Comparison of ENCODE assay signal across 8 mouse cellular contexts in genomic region chr12:108541088-108541487, GRCm38 (mm10). TPM values are rescaled to one million over a fixed set of nuclear protein-coding genes. Genes with fewer than 3 reads are reported as not detected.
DNase-seq lines count a peak whose midpoint lies in the region; ATAC-seq and TF ChIP-seq lines count a peak whose summit lies in the region.

No protein-coding gene starts in this region.

- WGBS in heart, embryonic 11.5 days (ENCODE audit: insufficient replicate concordance) = 19% methylated on average over 6 of the region's 6 CpGs
- 22% methylated on average over 6 of the region's 6 CpGs for WGBS in cerebellum, adult 2 months
- 24% methylated on average over 6 of the region's 6 CpGs for WGBS in limb, embryonic 14.5 days
- WGBS in neural tube, embryonic 14.5 days = 28% methylated on average over 6 of the region's 6 CpGs

- H3K9ac ChIP-seq in heart, embryonic 11.5 days (ENCODE audit: low read depth, low read length) = no peak overlapping the region
- no peak overlapping the region for H3K9ac ChIP-seq in ES-Bruce4 (ENCODE audit: low read depth, poor library complexity, severe bottlenecking)
- no peak overlapping the region for H3K9ac ChIP-seq in limb, embryonic 14.5 days (ENCODE audit: low read depth, low read length, severe bottlenecking)
- no peak overlapping the region for H3K9ac ChIP-seq in neural tube, embryonic 14.5 days (replicated peaks; ENCODE audit: low read depth, low read length)

- no peak overlapping the region for H3K4me3 ChIP-seq in heart, embryonic 11.5 days (ENCODE audit: low read depth, low read length)
- no peak overlapping the region for H3K4me3 ChIP-seq in ES-Bruce4 (ENCODE audit: low read depth, low read length)
- H3K4me3 ChIP-seq in cerebellum, adult 2 months (replicated peaks; ENCODE audit: insufficient read depth, low read depth, low read length) = no peak overlapping the region
- H3K4me3 ChIP-seq in limb, embryonic 14.5 days (replicated peaks; ENCODE audit: low read length) = no peak overlapping the region
- H3K4me3 ChIP-seq in neural tube, embryonic 14.5 days (ENCODE audit: low read depth, low read length) = no peak overlapping the region

- H3K9me3 ChIP-seq in heart, embryonic 11.5 days (replicated peaks; ENCODE audit: control insufficient read depth, low read length) = no peaks in the 10 kb centered on the region
- H3K9me3 ChIP-seq in ES-Bruce4 (replicated peaks; ENCODE audit: control insufficient read depth, insufficient read depth, low read length, poor library complexity, severe bottlenecking) = no peaks in the 10 kb centered on the region
- H3K9me3 ChIP-seq in limb, embryonic 14.5 days (ENCODE audit: control insufficient read depth, low read length) = no peaks in the 10 kb centered on the region
- no peaks in the 10 kb centered on the region for H3K9me3 ChIP-seq in neural tube, embryonic 14.5 days (ENCODE audit: control insufficient read depth, low read length)

- TF ChIP-seq CTCF in ES-Bruce4 (IDR thresholded peaks at IDR 0.05; ENCODE audit: low read depth, low read length) = peak; percentile 78
- peak; percentile 79 for TF ChIP-seq CTCF in cerebellum, adult 2 months (IDR thresholded peaks at IDR 0.05; ENCODE audit: borderline replicate concordance, insufficient read depth, low read depth, low read length)

- DNase-seq in heart, postnatal 14 days = peak; percentile 23 to 60
- peak; percentile 57 to 58 for DNase-seq in cerebellum, adult 2 months
- peak; percentile 58 for DNase-seq in limb, embryonic 14.5 days (ENCODE audit: low spot score)
- DNase-seq in frontal cortex, postnatal 25 days (ENCODE audit: low spot score in 2 of 2) = no peak

- 0 out of 2 replicates have a peak, but pooled peaks cover 4% of the 10 kb centered on the region for H3K36me3 ChIP-seq in heart, embryonic 11.5 days (ENCODE audit: control insufficient read depth, insufficient read depth, low read length)
- H3K36me3 ChIP-seq in ES-Bruce4 (ENCODE audit: control insufficient read depth, insufficient read depth, low read length, poor library complexity, severe bottlenecking) = no peaks in the 10 kb centered on the region
- H3K36me3 ChIP-seq in limb, embryonic 14.5 days (ENCODE audit: control insufficient read depth, insufficient read depth, low read length) = peaks cover 11% of the 10 kb centered on the region
- H3K36me3 ChIP-seq in neural tube, embryonic 14.5 days (ENCODE audit: control insufficient read depth, insufficient read depth, low read length) = no peaks in the 10 kb centered on the region

- no peaks in the 10 kb centered on the region; the same call in 1 of the 2 replicates for H3K4me1 ChIP-seq in heart, embryonic 11.5 days (ENCODE audit: control insufficient read depth, insufficient read depth, low read length)
- H3K4me1 ChIP-seq in ES-Bruce4 (ENCODE audit: control insufficient read depth, insufficient read depth, low read length) = peaks cover 2% of the 10 kb centered on the region
- no peaks in the 10 kb centered on the region for H3K4me1 ChIP-seq in cerebellum, adult 2 months (ENCODE audit: control insufficient read depth, insufficient read depth, low read length)
- no peaks in the 10 kb centered on the region for H3K4me1 ChIP-seq in limb, embryonic 14.5 days (ENCODE audit: control insufficient read depth, insufficient read depth, low read length)
- no peaks in the 10 kb centered on the region for H3K4me1 ChIP-seq in neural tube, embryonic 14.5 days (ENCODE audit: control insufficient read depth, insufficient read depth, low read length)

- no peak for TF ChIP-seq EP300 in ES-Bruce4 (IDR thresholded peaks at IDR 0.05; ENCODE audit: insufficient read depth, low read depth, low read length)

- intact Hi-C loops in heart, postnatal 14 days (cut with DNase I) = no loop called here

- H3K27me3 ChIP-seq in heart, embryonic 11.5 days (ENCODE audit: control insufficient read depth, insufficient read depth, low read length) = no peaks in the 10 kb centered on the region
- H3K27me3 ChIP-seq in ES-Bruce4 (ENCODE audit: control insufficient read depth, insufficient read depth, low read length, poor library complexity, severe bottlenecking) = no peaks in the 10 kb centered on the region
- no peaks in the 10 kb centered on the region for H3K27me3 ChIP-seq in cerebellum, adult 2 months (ENCODE audit: control insufficient read depth, insufficient read depth, low read length)
- H3K27me3 ChIP-seq in limb, embryonic 14.5 days (ENCODE audit: control insufficient read depth, insufficient read depth, low read length) = no peaks in the 10 kb centered on the region
- no peaks in the 10 kb centered on the region for H3K27me3 ChIP-seq in neural tube, embryonic 14.5 days (ENCODE audit: control insufficient read depth, insufficient read depth, low read length)

- H3K27ac ChIP-seq in heart, embryonic 11.5 days (ENCODE audit: low read depth, low read length) = no peak overlapping the region
- H3K27ac ChIP-seq in ES-Bruce4 (ENCODE audit: insufficient read depth, low read length) = no peak overlapping the region
- no peak overlapping the region for H3K27ac ChIP-seq in cerebellum, adult 2 months (ENCODE audit: insufficient read depth, low read length)
- H3K27ac ChIP-seq in limb, embryonic 14.5 days (replicated peaks; ENCODE audit: low read depth, low read length) = no peak overlapping the region
- no peak overlapping the region for H3K27ac ChIP-seq in neural tube, embryonic 14.5 days (ENCODE audit: low read depth, low read length)

- no peak for TF ChIP-seq POLR2A in ES-Bruce4 (IDR thresholded peaks at IDR 0.05; ENCODE audit: insufficient read depth, low read length)
- TF ChIP-seq POLR2A in cerebellum, adult 2 months (IDR thresholded peaks at IDR 0.05; ENCODE audit: borderline replicate concordance, insufficient read depth, low read length) = no peak
- no peak for TF ChIP-seq POLR2A in limb, embryonic 14.5 days (IDR thresholded peaks at IDR 0.05; ENCODE audit: borderline replicate concordance, extremely low read depth, insufficient read depth, insufficient read length)

- ATAC-seq in heart, embryonic 11.5 days (replicated peaks; ENCODE audit: insufficient number of reproducible peaks, low FRiP score, low TSS enrichment) = no peak
- ATAC-seq in hematopoietic stem cell, adult 5-6 weeks (replicated peaks in 1 of 2; ENCODE audit: insufficient read depth in 1 of 2, low FRiP score in 2 of 2, low TSS enrichment in 1 of 2, low read depth in 1 of 2, poor library complexity in 2 of 2, severe bottlenecking in 2 of 2) = peak; percentile 54 to 66; a peak in 2 of 4 replicates
- ATAC-seq in limb, embryonic 14.5 days (ENCODE audit: low FRiP score, low read depth) = no peak
- ATAC-seq in neural tube, embryonic 14.5 days (ENCODE audit: low read depth) = 0 out of 2 replicates have a peak, but pooled peaks have one; percentile 40

- H3K4me2 ChIP-seq in heart, embryonic 11.5 days = no peak overlapping the region
- H3K4me2 ChIP-seq in limb, embryonic 14.5 days (replicated peaks; ENCODE audit: low read depth, low read length, severe bottlenecking) = no peak overlapping the region
- no peak overlapping the region for H3K4me2 ChIP-seq in neural tube, embryonic 14.5 days (ENCODE audit: low read depth, low read length)

RNA-seq across cellular contexts. Expression of gene Evl, which starts 13.4 kb away (rescaled TPM):
- 10 to 100 TPM; 76.2 to 76.8 TPM for total RNA-seq in heart, postnatal 14 days (2021)
- 49.9 and 51.0 TPM in 2 replicates for polyA plus RNA-seq in heart, embryonic 11.5 days (2014; fragmentation: Nextera tagmentation; extraction: Ambion mirVana)
- polyA plus RNA-seq in ES-Bruce4 (2011; ENCODE audit: insufficient read depth, insufficient read length, low read depth, missing spikeins) = 40.5 and 48.2 TPM in 2 replicates
- 110 and 118 TPM in 2 replicates for polyA plus RNA-seq in cerebellum, adult 2 months (2012; rRNA removed)
- total RNA-seq in hematopoietic stem cell, adult 5-6 weeks (2017) = 19.3 and 40.1 TPM in 2 replicates
- 181 and 192 TPM in 2 replicates for polyA plus RNA-seq in limb, embryonic 14.5 days (2012; rRNA removed)
- polyA plus RNA-seq in limb, embryonic 14.5 days (2014; fragmentation: Nextera tagmentation; extraction: Ambion mirVana) = 82.3 and 93.2 TPM in 2 replicates
- 252 and 265 TPM in 2 replicates for polyA plus RNA-seq in neural tube, embryonic 14.5 days (2014; fragmentation: Nextera tagmentation; extraction: Ambion mirVana)

Comparison
In these comparisons a context has a peak if more than half of its experiments do, and no peak if none do; other contexts are left out.
1. DNase-seq: peak in heart, postnatal 14 days (2 of 2), cerebellum, adult 2 months (2 of 2) and limb, embryonic 14.5 days (single experiment); none in frontal cortex, postnatal 25 days (0 of 2).
2. ATAC-seq: peak in hematopoietic stem cell, adult 5-6 weeks (2 of 2) and neural tube, embryonic 14.5 days (single experiment); none in heart, embryonic 11.5 days (single experiment) and limb, embryonic 14.5 days (single experiment).